ENCODE assay signal across 37 mouse cellular contexts in the genomic region with DNA sequence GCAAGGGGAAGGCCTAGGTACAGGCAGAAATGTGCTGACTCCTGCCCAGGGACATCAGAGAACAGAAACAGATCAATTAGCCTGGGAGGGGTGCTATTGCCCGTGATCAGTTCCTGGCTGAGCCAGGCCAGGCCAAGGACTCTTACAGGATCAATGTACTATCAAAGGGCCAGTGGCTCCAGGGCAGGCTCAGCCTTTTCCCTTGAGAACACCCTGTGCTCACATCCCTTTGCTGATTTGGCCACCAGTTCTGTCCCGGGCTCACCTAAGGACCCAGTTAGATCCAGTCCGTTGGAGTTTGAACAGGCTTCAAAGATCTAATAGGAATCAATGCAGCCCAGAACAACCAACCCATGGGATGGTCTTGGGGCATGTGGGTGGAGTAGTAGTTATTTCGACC. TPM values are rescaled to one million over a fixed set of nuclear protein-coding genes. Genes with fewer than 3 reads are reported as not detected.
"Had no signal": no experiment of that assay in that cellular context is flagged by ENCODE, and none has a peak within 500 bp of the region (broad histone marks: within the 10 kb centered on the region; RNA-seq: fewer than 3 reads in every experiment).

No protein-coding gene starts in this region.

- H3K9ac ChIP-seq: heart, embryonic 12.5 days; hindbrain, embryonic 12.5 days; hindbrain, embryonic 14.5 days; intestine, embryonic 15.5 days; limb, embryonic 12.5 days; liver, embryonic 12.5 days; liver, embryonic 14.5 days had no signal

- H3K4me3 ChIP-seq: gastrocnemius, adult 2 months; heart, adult 2 months; heart, embryonic 12.5 days; hindbrain, embryonic 10.5 days; hindbrain, embryonic 12.5 days; intestine, embryonic 15.5 days; layer of hippocampus, adult 2 months; left cerebral cortex, adult 2 months; limb, embryonic 10.5 days; limb, embryonic 12.5 days; liver, embryonic 12.5 days had no signal

- H3K36me3 ChIP-seq: heart, embryonic 12.5 days; hindbrain, embryonic 10.5 days; hindbrain, embryonic 12.5 days; intestine, embryonic 15.5 days; limb, embryonic 10.5 days; limb, embryonic 12.5 days; liver, embryonic 12.5 days had no signal

- H3K27ac ChIP-seq: gastrocnemius, adult 2 months; heart, adult 2 months; hindbrain, embryonic 10.5 days; hindbrain, embryonic 12.5 days; hindbrain, embryonic 14.5 days; intestine, embryonic 15.5 days; layer of hippocampus, adult 2 months; left cerebral cortex, adult 2 months; limb, embryonic 10.5 days; limb, embryonic 12.5 days; liver, embryonic 12.5 days; liver, embryonic 14.5 days had no signal

- H3K4me1 ChIP-seq: heart, embryonic 12.5 days; hindbrain, embryonic 10.5 days; hindbrain, embryonic 12.5 days; intestine, embryonic 15.5 days; limb, embryonic 10.5 days; limb, embryonic 12.5 days; liver, embryonic 12.5 days had no signal

- DNase-seq: gastrocnemius, adult 2 months; gastrocnemius, postnatal 10 days; gastrocnemius, postnatal 25 days; heart, adult 2 months; heart, postnatal 10 days; heart, postnatal 4 days; kidney, adult 18-20 months; kidney, postnatal 10 days; kidney, postnatal 4 days had no signal

- H3K27me3 ChIP-seq: heart, embryonic 12.5 days; hindbrain, embryonic 12.5 days; intestine, embryonic 15.5 days; limb, embryonic 12.5 days; liver, embryonic 12.5 days had no signal

RNA-seq across cellular contexts. Expression of a gene that starts 55.5 kb away (rescaled TPM):
- total RNA-seq: gastrocnemius, adult 2 months; gastrocnemius, postnatal 10 days; gastrocnemius, postnatal 25 days; gastrocnemius, postnatal 4 days; granulocyte monocyte progenitor cell, adult 5-6 weeks; heart, adult 2 months; heart, postnatal 10 days; heart, postnatal 25 days; heart, postnatal 4 days; layer of hippocampus, adult 2 months; layer of hippocampus, postnatal 10 days; layer of hippocampus, postnatal 25 days; left cerebral cortex, adult 2 months; left cerebral cortex, postnatal 14 days; left cerebral cortex, postnatal 36 days had no signal
- polyA plus RNA-seq: frontal cortex, adult 2 months; heart, adult 2 months; heart, embryonic 12.5 days; heart, embryonic 14.5 days; heart, embryonic 16.5 days; hindbrain, embryonic 10.5 days; hindbrain, embryonic 12.5 days; hindbrain, embryonic 14.5 days; hindbrain, embryonic 16.5 days; inflammation-experienced regulatory T-cells, adult 6 months; intestine, embryonic 15.5 days; intestine, postnatal 0 days; kidney, embryonic 14.5 days; kidney, embryonic 16.5 days; limb, embryonic 10.5 days; limb, embryonic 12.5 days; limb, embryonic 14.5 days; liver, embryonic 12.5 days; liver, embryonic 14.5 days; liver, embryonic 16.5 days had no signal
